ENCODE assay signal across 8 mouse cellular contexts in genomic region chr6:29513284-29513683, GRCm38 (mm10). TPM values are rescaled to one million over a fixed set of nuclear protein-coding genes. Genes with fewer than 3 reads are reported as not detected.
DNase-seq lines count a peak whose midpoint lies in the region; ATAC-seq lines count a peak whose summit lies in the region.
"Had no signal": no experiment of that assay in that cellular context is flagged by ENCODE, and none has a peak within 500 bp of the region (broad histone marks: within the 10 kb centered on the region; RNA-seq: fewer than 3 reads in every experiment).

No protein-coding gene starts in this region.

- no peaks in the 10 kb centered on the region for H3K36me3 ChIP-seq in embryonic facial prominence, embryonic 14.5 days (ENCODE audit: control insufficient read depth, insufficient read depth, low read length)
- no peaks in the 10 kb centered on the region for H3K36me3 ChIP-seq in midbrain, embryonic 12.5 days

- peak overlapping the region; percentile 24 for H3K4me3 ChIP-seq in embryonic facial prominence, embryonic 14.5 days (ENCODE audit: low read depth, low read length)
- H3K4me3 ChIP-seq in midbrain, embryonic 12.5 days: 0 out of 2 replicates have a peak overlapping the region, but pooled peaks have one; percentile 9

- peak; percentile 82 for ATAC-seq in embryonic facial prominence, embryonic 14.5 days (ENCODE audit: low read depth)
- ATAC-seq in hematopoietic stem cell, adult 5-6 weeks (replicated peaks in 1 of 2; ENCODE audit: insufficient read depth in 1 of 2, low FRiP score in 2 of 2, low TSS enrichment in 1 of 2, low read depth in 1 of 2, poor library complexity in 2 of 2, severe bottlenecking in 2 of 2): peak; percentile 63 to 80
- peak; percentile 69; the same call in 1 of the 2 replicates for ATAC-seq in midbrain, embryonic 12.5 days (ENCODE audit: low FRiP score, low read depth)

- peak overlapping the region; percentile 45 for H3K9ac ChIP-seq in embryonic facial prominence, embryonic 14.5 days (ENCODE audit: low read depth, low read length)
- no peak overlapping the region for H3K9ac ChIP-seq in midbrain, embryonic 12.5 days (replicated peaks)

- peaks cover 13% of the 10 kb centered on the region; the same call in 1 of the 2 replicates for H3K4me1 ChIP-seq in embryonic facial prominence, embryonic 14.5 days (ENCODE audit: control insufficient read depth, insufficient read depth, low read length)
- H3K4me1 ChIP-seq in midbrain, embryonic 12.5 days: peaks cover 10% of the 10 kb centered on the region

- no peaks in the 10 kb centered on the region for H3K27me3 ChIP-seq in embryonic facial prominence, embryonic 14.5 days (replicated peaks; ENCODE audit: control insufficient read depth, insufficient read depth, low read length)
- peaks cover 30% of the 10 kb centered on the region for H3K27me3 ChIP-seq in midbrain, embryonic 12.5 days

- peak; percentile 47 for DNase-seq in ZHBTc4 (ENCODE audit: low read depth, low spot score)
- DNase-seq in embryonic facial prominence, embryonic 14.5 days (ENCODE audit: low spot score): peak; percentile 86
- DNase-seq in large intestine, adult 2 months (ENCODE audit: low read depth, low spot score): peak; percentile 39
- DNase-seq in thymus, postnatal 4 days: peak; percentile 54
- no peak for DNase-seq in right cerebral cortex, postnatal 4 days

- H3K27ac ChIP-seq in embryonic facial prominence, embryonic 14.5 days (replicated peaks; ENCODE audit: low read depth, low read length): peak overlapping the region; percentile 75
- H3K27ac ChIP-seq in midbrain, embryonic 12.5 days (replicated peaks): 0 out of 2 replicates have a peak overlapping the region, but pooled peaks have one; percentile 1

- H3K9me3 ChIP-seq in embryonic facial prominence, embryonic 14.5 days (ENCODE audit: control insufficient read depth, low read length): no peaks in the 10 kb centered on the region
- no peaks in the 10 kb centered on the region for H3K9me3 ChIP-seq in midbrain, embryonic 12.5 days

- H3K4me2 ChIP-seq in embryonic facial prominence, embryonic 14.5 days (ENCODE audit: low read depth, low read length): peak overlapping the region; percentile 48
- peak overlapping the region; percentile 47 for H3K4me2 ChIP-seq in midbrain, embryonic 12.5 days (replicated peaks)

- under 1% methylated on average over 11 of the region's 11 CpGs for WGBS in embryonic facial prominence, embryonic 14.5 days
- WGBS in large intestine, adult 2 months: under 1% methylated on average over 11 of the region's 11 CpGs
- under 1% methylated on average over 11 of the region's 11 CpGs for WGBS in midbrain, embryonic 12.5 days

RNA-seq across cellular contexts. Expression of gene Kcp, which starts 5.5 kb away (rescaled TPM):
- polyA plus RNA-seq in embryonic facial prominence, embryonic 14.5 days (2014; fragmentation: Nextera tagmentation; extraction: Ambion mirVana): 18.5 and 23.7 TPM in 2 replicates
- total RNA-seq in hematopoietic stem cell, adult 5-6 weeks (2017): not detected in 2 replicates
- polyA plus RNA-seq in large intestine, adult 2 months (2012; rRNA removed): 3.2 and 3.8 TPM in 2 replicates
- polyA plus RNA-seq in midbrain, embryonic 12.5 days (2016; fragmentation: Nextera tagmentation; extraction: Ambion mirVana): 13.7 and 17.2 TPM in 2 replicates

RNA-seq across cellular contexts. Expression of gene Irf5, which starts 13.1 kb away (rescaled TPM):
- 5.2 and 5.9 TPM in 2 replicates for polyA plus RNA-seq in embryonic facial prominence, embryonic 14.5 days (2014; fragmentation: Nextera tagmentation; extraction: Ambion mirVana)
- 19.3 and 23.7 TPM in 2 replicates for total RNA-seq in hematopoietic stem cell, adult 5-6 weeks (2017)
- 18.5 and 20.4 TPM in 2 replicates for polyA plus RNA-seq in large intestine, adult 2 months (2012; rRNA removed)
- polyA plus RNA-seq in midbrain, embryonic 12.5 days (2016; fragmentation: Nextera tagmentation; extraction: Ambion mirVana): 1.5 and 2.7 TPM in 2 replicates

RNA-seq across cellular contexts. Expression of gene Atp6v1fnb, which starts 42.0 kb away (rescaled TPM):
- polyA plus RNA-seq in embryonic facial prominence, embryonic 14.5 days (2014; fragmentation: Nextera tagmentation; extraction: Ambion mirVana): not detected in 2 replicates
- 3.4 TPM in 1 of 2 replicates, not detected in the other for total RNA-seq in hematopoietic stem cell, adult 5-6 weeks (2017)
- not detected in 2 replicates for polyA plus RNA-seq in large intestine, adult 2 months (2012; rRNA removed)
- polyA plus RNA-seq in midbrain, embryonic 12.5 days (2016; fragmentation: Nextera tagmentation; extraction: Ambion mirVana): not detected in 2 replicates
- total RNA-seq: gastrocnemius, postnatal 36 days had no signal

RNA-seq across cellular contexts. Expression of gene Atp6v1f, which starts 45.8 kb away (rescaled TPM):
- polyA plus RNA-seq in embryonic facial prominence, embryonic 14.5 days (2014; fragmentation: Nextera tagmentation; extraction: Ambion mirVana): 213 and 215 TPM in 2 replicates
- 131 and 182 TPM in 2 replicates for total RNA-seq in hematopoietic stem cell, adult 5-6 weeks (2017)
- 288 and 318 TPM in 2 replicates for polyA plus RNA-seq in large intestine, adult 2 months (2012; rRNA removed)
- polyA plus RNA-seq in midbrain, embryonic 12.5 days (2016; fragmentation: Nextera tagmentation; extraction: Ambion mirVana): 210 and 211 TPM in 2 replicates
